Mouse (Mus musculus) right cerebral cortex, adult 18-20 months (tissue): ENCODE data around the gene Asb18.

Source experiments
- DNase-seq: peaks from one replicate; pipeline ENCODE4 v3.0.0; 2022; ENCODE audit warnings: mixed read lengths

Asb18 gene

DNA sequence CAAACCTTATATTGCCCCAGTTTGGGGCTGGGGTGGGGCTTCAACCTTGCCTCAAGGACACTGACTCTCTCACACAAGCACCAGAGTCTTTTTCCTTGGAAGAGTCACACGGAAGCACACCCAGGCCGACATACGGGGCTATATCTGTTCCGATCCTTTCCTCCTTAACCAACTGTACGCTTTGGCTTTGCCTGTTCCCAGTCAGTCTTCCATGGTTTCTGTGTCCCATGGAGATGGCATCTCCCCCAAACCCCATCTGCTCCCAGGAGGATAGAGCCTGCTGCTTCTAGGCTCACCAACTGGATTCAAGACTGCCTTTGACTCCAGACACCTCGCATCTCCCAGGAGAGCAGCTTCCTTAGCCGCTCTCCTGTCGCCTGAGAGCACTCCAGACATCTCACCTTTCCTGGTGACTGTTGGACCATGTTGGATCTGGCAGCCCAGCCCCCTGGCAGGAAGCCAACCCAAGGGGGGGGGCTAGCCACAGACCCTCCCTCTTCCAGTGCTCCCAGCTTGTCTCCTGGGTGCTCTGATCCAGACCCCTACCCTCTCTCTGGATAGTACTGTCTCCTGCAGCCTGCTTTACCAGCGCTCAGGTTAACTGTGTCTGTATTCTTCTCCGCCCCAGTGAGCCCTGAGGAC is 45.3 kb downstream of the Asb18 start:
- DNase-seq: no peak

DNA sequence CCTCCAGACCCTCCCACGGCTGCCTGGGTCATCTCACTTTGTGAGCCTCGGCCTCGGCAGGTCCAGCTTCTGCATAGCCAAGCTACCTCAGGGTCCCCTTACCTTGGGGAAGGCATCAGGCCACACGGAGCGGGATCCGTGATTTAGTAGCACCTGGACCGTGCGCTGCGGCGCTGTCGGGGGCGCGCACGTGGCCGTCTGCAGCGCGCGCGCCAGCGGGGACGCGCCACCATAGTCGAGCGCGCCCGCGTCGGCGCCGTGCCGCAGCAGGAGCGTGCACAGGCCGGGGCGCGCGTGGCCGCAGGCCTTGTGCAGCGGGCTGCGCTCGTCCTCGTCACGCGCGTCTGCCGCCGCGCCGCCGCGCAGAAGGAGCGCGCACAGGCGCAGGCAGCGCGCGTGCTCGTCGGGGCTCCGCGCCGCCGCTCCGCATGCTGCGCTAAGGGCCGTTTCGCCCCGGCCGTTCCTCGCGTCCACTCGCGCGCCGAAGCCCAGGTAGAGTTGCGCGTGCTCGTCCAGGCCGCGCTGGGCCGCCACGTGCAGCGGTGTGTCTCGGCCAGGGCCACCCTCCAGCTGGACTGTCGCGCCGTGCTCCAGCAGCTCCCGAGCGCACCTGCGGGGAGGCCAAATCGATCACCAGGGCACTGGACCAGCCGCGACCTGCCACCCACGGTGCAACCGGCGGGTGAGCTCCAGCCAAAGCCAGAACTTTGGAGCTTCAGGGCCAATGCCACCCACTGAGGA is 46.2 kb downstream of the Asb18 start:
- DNase-seq: peak; percentile 65

DNA sequence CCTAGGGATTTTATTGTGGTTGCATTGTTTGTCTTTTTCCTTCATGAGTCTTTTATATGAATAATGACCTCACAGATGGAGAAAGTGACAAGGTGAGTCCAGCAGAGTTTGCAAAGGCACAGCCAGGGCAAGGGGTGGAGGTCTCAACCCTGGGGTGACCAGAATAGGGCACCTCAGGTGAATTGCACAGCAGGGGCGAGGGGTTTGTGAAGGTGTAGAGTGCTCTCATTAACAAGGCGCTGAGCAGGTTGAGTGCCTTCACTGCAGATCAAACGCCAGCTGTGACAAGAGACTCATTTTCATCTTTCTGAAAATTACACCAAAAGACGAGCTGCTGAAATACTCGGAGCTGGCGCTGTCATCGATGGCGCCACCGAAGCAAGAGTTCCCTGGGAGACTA is 46.9 kb downstream of the Asb18 start:
- no peak for DNase-seq

DNA sequence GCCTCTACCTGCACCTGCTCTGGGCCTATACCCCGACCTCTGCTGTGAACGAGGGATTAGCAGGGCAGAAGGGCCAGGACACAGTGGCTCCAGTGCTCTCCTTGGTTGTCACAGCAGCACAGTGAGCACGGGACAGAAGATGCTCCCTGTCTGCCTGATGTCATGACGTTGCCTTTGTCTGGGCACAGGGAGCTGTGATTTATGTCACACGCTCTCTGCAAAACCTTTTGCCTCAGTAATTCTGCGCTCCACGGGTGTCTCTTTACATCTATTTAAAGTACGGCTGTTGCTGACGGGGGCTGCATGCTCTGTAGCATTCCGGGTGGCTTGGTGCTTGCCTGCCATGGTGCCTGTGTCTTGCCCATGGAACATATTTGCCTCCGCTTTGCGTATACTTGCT is 50.0 kb downstream of the Asb18 start:
- no peak for DNase-seq

DNA sequence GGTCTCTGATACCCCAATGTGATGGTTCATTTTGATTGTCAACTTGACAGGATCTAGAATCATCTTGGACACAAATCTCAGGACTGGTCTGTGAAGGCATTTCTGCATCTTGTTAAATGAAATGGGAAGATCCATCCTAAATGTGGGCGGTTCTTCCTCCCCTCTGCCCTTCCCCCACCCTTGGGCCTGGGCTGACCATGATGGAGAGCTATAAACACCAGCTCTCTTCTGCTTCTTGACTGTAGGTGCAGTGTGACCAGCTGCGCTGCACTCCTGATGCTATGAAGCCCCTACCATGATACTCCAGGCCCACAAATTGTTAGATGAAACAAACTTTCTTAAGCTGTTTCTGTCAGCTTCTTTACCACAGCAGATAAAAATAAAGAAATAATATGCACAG is 51.2 kb downstream of the Asb18 start:
- no peak for DNase-seq

GRCm38 (mm10) chr1:89962092-89962491 is 52.4 kb downstream of the Asb18 start:
- DNase-seq: no peak

GRCm38 (mm10) chr1:89959393-89959792 is 55.1 kb downstream of the Asb18 start:
- no peak for DNase-seq

DNA sequence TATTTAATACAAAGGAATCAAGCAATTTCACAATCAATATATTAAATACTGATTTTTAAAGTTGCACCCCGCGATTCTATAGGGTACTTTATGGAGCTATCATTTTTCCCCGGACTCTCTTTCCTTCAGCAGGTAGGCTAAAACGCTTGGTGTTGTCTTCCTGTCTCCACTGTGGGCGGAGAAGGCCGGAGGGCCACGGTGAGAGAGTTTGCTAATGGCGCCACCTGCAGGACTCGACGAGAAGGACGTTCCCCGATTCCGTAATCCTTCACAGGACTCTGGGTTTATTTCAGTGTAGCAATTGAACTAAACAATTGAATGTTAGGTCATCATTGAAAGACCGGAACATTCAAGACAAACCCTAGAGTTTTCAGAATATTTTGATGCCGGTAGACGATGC is 71.3 kb downstream of the Asb18 start:
- peak; percentile 63 for DNase-seq

DNA sequence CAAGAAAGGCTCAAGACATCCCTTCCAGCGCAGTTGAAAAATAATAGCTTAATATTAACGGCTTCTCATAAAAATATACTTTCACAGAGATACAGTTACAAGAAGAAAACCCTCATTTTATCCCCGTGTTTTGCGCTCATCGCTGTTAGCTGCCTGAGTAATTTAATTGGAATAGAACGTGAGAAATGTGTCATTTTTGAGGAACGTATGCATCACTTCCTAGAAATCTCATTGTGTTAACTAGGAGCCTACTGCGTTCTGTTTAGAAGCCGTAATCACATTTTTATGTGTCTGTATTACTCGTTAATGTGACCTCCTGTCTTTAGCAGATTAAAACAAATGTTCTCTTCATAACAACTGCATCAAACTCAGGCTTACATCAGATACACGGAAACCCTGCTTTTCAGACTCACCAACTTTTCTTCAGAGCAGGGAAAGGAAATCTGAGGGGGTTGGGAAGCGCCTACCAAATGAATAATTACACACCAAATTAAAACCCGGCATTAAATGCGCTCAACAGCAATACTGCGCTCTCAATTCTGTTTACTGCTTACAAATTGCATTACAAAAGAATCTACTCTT is 72.0 kb downstream of the Asb18 start:
- DNase-seq: no peak

GRCm38 (mm10) chr1:89941701-89942381 is 72.6 kb downstream of the Asb18 start:
- DNase-seq: no peak

DNA sequence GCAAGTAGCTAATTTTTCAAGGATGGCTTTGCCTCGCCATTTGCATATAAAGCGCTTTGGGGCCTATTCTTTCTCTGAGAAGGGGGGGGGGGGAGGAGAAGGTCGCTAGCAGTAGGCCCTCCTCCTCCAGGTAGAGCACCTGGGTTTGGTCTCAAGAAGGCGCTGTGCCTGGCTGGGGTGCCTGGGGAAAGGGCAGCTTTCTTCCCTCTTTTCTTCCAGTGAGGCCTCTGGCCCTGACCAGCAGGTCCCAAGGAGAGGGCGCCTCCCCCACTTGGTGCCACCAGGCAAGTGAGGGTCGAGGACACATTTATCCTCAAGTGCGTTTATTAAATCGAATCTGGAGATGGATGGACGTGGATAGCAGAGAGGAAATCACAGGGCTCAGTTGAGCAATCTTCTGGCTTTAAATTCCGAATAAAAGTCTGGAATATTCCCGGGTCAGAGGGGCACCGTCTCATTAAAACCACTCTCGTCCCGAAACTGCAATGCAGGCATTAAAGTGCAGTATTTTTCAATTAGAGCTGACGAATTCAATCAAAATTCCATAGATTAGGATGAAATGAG is 73.4 kb downstream of the Asb18 start:
- DNase-seq: no peak

DNA sequence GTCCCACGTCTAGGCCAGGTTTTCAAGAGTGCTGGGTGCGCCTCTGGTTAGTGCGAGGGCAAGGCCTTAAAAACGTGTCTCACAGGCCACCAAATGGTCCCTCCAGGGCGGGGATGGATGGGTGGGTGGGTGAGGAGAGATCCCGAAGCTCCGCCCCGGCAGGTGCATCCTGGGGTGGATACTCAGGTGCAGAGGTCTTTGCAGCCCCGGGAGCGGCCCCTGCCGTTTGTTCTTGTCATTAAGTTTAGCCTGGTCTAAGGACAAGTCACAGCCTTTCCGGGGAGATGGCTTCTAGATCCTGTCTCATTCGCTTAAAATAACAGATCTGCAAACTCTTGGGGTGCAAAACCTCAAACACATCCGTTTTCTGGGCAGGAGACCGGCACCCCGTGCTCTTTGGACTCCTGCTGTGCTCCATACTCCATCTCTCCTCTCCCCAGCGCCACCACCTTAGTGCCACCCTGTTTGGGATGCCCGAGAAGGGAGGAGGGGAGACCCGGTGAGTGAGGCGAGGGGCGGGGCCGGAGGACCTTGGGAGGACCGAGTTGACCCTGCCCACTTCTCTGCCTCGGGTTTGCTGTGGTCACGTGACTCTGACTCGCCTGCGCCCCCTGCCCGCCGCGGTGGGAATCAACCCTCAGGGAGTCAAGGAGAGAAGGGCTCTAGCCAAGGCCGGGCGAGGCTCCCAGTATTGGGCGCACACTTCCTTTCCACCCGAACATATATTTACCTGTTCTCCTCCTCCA is 74.3 kb downstream of the Asb18 start:
- DNase-seq: no peak

- DNase-seq: no peak
Measured at GRCm38 (mm10) chr1:89939596-89939960, 74.9 kb downstream of the Asb18 start.

DNA sequence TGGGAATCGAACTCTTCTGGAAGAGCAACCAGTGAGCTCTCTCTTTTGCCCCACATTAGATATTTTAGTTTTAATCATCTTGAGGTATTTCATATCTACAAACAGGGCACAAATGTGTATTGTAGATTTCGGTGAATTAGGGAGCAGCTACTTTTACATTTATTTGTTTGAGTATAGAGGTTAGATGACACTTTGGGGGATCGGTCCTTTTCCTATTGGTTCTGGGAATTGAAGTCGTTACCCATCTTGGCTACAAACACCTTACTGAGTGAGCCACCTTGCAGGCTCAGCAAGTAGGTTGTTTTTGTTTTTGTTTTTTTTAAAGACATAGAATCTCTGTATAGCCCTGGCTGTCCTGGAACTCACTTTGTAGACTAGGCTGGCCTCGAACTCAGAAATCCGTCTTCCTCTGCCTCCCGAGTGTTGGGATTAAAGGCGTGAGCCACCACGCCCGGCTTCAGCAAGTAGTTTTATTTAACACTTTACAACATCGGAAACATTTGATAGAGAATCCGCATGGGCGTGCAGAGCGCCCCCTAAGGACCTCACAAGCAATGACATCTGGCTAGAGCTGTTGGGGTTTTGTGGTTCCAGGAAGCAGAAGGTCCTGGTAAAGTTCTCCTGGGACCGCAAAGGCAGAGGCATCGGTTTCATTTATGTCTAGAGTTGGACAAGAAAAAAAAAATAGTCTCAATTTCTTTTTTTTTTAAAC is 75.4 kb downstream of the Asb18 start:
- DNase-seq: no peak

DNA sequence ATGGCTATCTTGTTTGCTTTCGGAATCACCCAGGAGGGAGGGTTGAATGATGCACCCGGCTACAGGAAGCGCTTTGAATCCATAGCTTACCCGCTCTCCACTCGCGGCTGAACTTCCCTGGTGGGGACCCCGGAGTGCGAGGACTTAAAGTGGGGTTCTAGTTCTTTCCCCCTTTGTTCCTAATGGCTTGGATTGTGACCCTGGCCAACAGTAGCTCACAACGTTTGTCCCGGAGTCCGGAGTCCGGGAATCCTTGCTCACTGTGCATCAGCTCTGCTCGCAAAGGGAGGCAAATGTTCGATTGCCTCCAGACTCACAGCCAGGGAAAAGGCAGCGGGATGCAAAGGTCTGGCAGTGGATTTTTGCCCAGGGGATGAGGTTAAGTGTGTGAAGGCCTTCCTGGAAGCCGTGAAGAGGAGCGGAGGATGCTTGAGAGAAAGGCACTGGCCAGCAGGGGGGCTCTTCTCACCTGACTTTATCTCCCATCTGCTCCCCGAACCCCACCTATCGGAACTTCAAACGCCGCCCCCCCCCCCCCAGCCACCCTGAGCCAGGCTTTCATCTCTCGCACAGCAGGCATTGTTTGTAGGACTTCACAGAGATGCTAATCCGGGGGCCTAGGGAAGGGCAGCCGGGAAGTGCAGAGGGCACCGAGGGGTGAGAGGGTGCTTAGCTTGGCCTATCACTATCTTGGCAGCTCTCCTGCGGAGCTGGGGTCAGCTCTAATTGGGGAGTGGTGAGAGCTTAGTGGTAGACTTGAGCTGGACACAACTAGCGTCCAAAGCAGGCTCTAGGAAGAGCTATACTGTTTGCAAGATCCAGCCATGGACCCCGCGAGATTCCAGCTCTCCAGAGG is 78.7 kb downstream of the Asb18 start:
- DNase-seq: no peak

DNA sequence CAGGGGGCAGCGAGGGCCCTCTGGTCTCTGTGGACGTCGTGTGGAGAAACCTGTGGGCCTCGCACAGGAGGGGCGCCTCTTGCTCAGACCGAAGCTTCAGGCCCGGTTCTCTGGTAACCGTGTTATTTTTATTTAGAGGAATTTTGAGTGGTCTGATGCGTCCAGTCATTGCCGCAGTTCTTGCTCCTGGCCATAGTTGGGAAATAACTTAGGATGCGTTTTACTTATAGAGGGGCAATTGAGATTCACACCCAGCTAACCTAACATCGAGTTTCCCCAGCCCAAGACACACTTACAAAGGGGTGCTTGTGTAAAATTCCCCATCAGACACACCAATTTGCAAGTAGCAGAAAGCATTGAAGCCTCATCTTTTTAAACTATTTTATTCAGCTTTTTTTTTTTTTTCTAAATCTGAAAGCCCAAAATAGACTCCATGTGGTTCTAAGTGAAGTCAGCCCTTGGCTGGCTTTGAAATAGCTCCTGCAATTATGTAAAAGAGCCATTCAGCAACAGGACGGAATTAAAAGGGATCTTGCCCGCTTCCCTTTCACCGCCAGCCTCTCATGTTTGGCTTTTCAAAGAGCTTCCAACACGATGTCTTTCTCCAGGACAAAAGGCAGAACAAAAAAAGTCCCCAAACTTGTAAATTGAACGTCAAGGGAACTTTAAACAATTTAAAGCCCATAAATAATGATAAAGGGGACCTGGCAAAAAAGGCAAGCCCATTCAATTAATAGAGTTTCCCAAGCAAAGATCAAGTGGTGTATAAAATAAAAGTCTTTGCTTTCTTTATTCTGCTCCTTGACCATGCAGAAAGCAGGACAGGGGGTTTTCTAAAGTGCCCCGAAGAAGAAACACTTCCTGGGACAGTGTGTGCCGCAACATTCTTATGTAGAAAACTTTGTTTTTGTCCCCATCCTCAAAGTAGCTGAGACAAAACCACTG is 79.9 kb downstream of the Asb18 start:
- DNase-seq: no peak

DNA sequence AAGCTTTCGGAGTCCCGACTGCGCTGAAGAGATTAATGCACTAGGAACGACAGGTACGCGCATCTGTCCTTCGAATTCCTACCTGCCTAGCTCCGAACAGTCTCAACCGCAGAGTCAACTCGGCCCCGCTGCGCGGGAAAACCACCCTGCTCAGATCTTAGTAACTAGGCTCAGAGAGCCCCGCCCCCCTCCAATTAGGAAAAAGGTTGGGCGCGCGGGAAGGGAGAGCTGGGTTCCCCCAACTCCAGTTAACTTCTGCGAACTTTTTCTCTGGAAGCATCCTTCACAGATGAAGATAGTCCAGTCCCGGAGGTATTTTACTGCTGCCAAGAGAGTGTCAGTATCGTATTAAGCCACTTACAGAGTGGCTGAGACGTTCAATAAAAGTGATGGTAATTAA is 80.7 kb downstream of the Asb18 start:
- DNase-seq: no peak

DNA sequence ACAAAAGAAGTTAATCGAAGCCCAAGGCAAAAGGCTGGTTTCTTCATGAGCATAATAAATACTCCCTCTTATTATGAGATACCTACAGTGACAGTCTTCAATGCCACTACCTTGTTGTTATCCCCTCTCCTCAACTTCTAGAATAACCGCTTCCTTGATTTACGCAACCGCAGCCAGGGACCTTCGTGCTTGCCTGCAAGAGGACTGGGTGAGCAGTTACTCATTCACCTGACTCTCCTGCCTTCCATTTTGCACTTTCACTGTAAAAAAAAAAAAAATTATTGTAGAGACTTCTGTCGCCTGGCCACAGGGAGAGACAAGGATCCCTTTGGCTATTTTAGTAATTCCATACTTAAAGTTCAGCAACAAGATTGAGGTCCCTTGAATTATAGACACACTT is 81.4 kb downstream of the Asb18 start:
- no peak for DNase-seq

DNA sequence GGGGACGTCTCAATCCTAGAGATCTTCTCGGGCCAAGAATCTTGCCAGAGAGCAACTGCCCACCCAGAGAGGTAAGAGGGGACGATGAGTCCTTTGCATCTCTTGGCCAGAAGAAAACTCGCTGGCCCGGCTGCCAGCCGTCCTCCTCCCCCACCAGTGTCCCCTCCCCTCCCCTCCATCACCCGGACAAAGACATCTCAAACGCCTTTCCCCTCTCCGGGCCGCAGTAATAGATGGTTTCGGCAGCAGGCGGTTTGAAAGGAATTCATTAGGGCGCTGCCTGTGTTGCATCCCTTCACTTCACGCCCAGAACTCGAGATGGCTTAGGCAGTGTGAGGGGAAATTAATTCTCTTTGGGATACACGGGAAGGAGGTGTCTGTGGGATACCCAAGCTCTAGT is 81.8 kb downstream of the Asb18 start:
- DNase-seq: no peak

- no peak for DNase-seq
Measured at GRCm38 (mm10) chr1:89932021-89932423, 82.4 kb downstream of the Asb18 start.
